Mouse (Mus musculus): ENCODE results near the gene Dock10. TPM values are rescaled to one million over a fixed set of nuclear protein-coding genes. Genes with fewer than 3 reads are reported as not detected.
A peak's percentile ranks its signal among the peaks of the same experiment; 100 is the strongest.

Dock10 gene
- polyA plus RNA-seq, 1 experiment: 23.4 TPM

- 88% methylated on average over 1 of the region's 1 CpGs for WGBS
- H3K4me1 ChIP-seq (ENCODE audit: control insufficient read depth, insufficient read depth, low read length): no peaks in the 10 kb centered on the region; the same call in 1 of the 2 replicates
- no peak overlapping the region for H3K27ac ChIP-seq (ENCODE audit: control insufficient read depth, insufficient read depth, low read depth, low read length, poor library complexity)
- H3K4me3 ChIP-seq (replicated peaks; ENCODE audit: control insufficient read depth, low read depth, low read length): no peak overlapping the region
- TF ChIP-seq POLR2A (IDR thresholded peaks at IDR 0.05; ENCODE audit: borderline replicate concordance, control insufficient read depth, low read depth, low read length) (no peak), CTCF (IDR thresholded peaks at IDR 0.05; ENCODE audit: control insufficient read depth, insufficient read depth, low read length) (no peak)
These were observed 18.9 kb downstream of the Dock10 start for GRCm38 (mm10) chr1:80739472-80739871.

GRCm38 (mm10) chr1:80737812-80738391 is 20.4 kb downstream of the Dock10 start:
- TF ChIP-seq CTCF (IDR thresholded peaks at IDR 0.05; ENCODE audit: control insufficient read depth, insufficient read depth, low read length) (no peak), POLR2A (IDR thresholded peaks at IDR 0.05; ENCODE audit: borderline replicate concordance, control insufficient read depth, low read depth, low read length) (no peak)
- no peak overlapping the region for H3K27ac ChIP-seq (ENCODE audit: control insufficient read depth, insufficient read depth, low read depth, low read length, poor library complexity)
- no peaks in the 10 kb centered on the region for H3K4me1 ChIP-seq (ENCODE audit: control insufficient read depth, insufficient read depth, low read length)
- 55% methylated on average over 5 of the region's 5 CpGs for WGBS
- H3K4me3 ChIP-seq (replicated peaks; ENCODE audit: control insufficient read depth, low read depth, low read length): no peak overlapping the region

GRCm38 (mm10) chr1:80730582-80730981 is 27.7 kb downstream of the Dock10 start:
- Histone ChIP-seq H3K4me3 (replicated peaks; ENCODE audit: control insufficient read depth, low read depth, low read length) (no peak overlapping the region), H3K4me1 (ENCODE audit: control insufficient read depth, insufficient read depth, low read length) (no peaks in the 10 kb centered on the region; the same call in 1 of the 2 replicates), H3K27ac (ENCODE audit: control insufficient read depth, insufficient read depth, low read depth, low read length, poor library complexity) (no peak overlapping the region)
- TF ChIP-seq CTCF (IDR thresholded peaks at IDR 0.05; ENCODE audit: control insufficient read depth, insufficient read depth, low read length) (no peak), POLR2A (IDR thresholded peaks at IDR 0.05; ENCODE audit: borderline replicate concordance, control insufficient read depth, low read depth, low read length) (no peak)
- WGBS: 31% methylated on average over 5 of the region's 5 CpGs

- Histone ChIP-seq H3K4me1 (ENCODE audit: control insufficient read depth, insufficient read depth, low read length) (no peaks in the 10 kb centered on the region; the same call in 1 of the 2 replicates), H3K27ac (ENCODE audit: control insufficient read depth, insufficient read depth, low read depth, low read length, poor library complexity) (no peak overlapping the region), H3K4me3 (replicated peaks; ENCODE audit: control insufficient read depth, low read depth, low read length) (no peak overlapping the region)
- TF ChIP-seq POLR2A (IDR thresholded peaks at IDR 0.05; ENCODE audit: borderline replicate concordance, control insufficient read depth, low read depth, low read length): no peak
- 21% methylated on average over 4 of the region's 4 CpGs for WGBS
These were observed 28.2 kb downstream of the Dock10 start for GRCm38 (mm10) chr1:80730174-80730573.

GRCm38 (mm10) chr1:80728183-80728582 is 30.1 kb downstream of the Dock10 start:
- TF ChIP-seq CTCF (IDR thresholded peaks at IDR 0.05; ENCODE audit: control insufficient read depth, insufficient read depth, low read length) (no peak), POLR2A (IDR thresholded peaks at IDR 0.05; ENCODE audit: borderline replicate concordance, control insufficient read depth, low read depth, low read length) (no peak)
- H3K27ac ChIP-seq (ENCODE audit: control insufficient read depth, insufficient read depth, low read depth, low read length, poor library complexity): no peak overlapping the region
- no peaks in the 10 kb centered on the region; the same call in 1 of the 2 replicates for H3K4me1 ChIP-seq (ENCODE audit: control insufficient read depth, insufficient read depth, low read length)
- no peak overlapping the region for H3K4me3 ChIP-seq (replicated peaks; ENCODE audit: control insufficient read depth, low read depth, low read length)
- WGBS: 31% methylated on average over 1 of the region's 1 CpGs

DNA sequence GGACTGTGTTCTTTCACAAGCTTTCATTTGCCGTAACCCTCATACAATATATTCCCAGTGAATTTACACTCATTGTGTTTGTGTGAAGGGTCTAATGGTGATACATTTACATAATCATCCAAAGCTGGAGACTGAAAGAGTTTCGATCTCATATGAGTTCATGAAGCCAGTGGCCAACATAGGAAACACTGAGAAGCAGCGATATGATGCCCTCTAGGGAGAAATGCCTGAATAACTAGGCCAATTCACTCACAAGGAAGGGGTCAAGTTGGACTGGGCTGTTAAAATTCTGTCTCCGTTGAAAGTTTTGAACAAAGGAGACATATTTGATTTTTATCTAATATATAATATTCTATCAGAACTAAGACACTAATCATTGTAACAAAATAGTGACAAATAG is 30.9 kb downstream of the Dock10 start:
- WGBS: 70% methylated on average over 4 of the region's 4 CpGs
- no peak for TF ChIP-seq POLR2A (IDR thresholded peaks at IDR 0.05; ENCODE audit: borderline replicate concordance, control insufficient read depth, low read depth, low read length)
- no peak for TF ChIP-seq CTCF (IDR thresholded peaks at IDR 0.05; ENCODE audit: control insufficient read depth, insufficient read depth, low read length)
- Histone ChIP-seq H3K4me1 (ENCODE audit: control insufficient read depth, insufficient read depth, low read length) (no peaks in the 10 kb centered on the region; the same call in 1 of the 2 replicates), H3K27ac (ENCODE audit: control insufficient read depth, insufficient read depth, low read depth, low read length, poor library complexity) (no peak overlapping the region), H3K4me3 (replicated peaks; ENCODE audit: control insufficient read depth, low read depth, low read length) (no peak overlapping the region)

GRCm38 (mm10) chr1:80722647-80723046 is 35.7 kb downstream of the Dock10 start:
- Histone ChIP-seq H3K4me1 (ENCODE audit: control insufficient read depth, insufficient read depth, low read length) (no peaks in the 10 kb centered on the region; the same call in 1 of the 2 replicates), H3K27ac (ENCODE audit: control insufficient read depth, insufficient read depth, low read depth, low read length, poor library complexity) (no peak overlapping the region), H3K4me3 (replicated peaks; ENCODE audit: control insufficient read depth, low read depth, low read length) (no peak overlapping the region)
- 13% methylated on average over 4 of the region's 4 CpGs for WGBS
- peak; percentile 86 for TF ChIP-seq CTCF (IDR thresholded peaks at IDR 0.05; ENCODE audit: control insufficient read depth, insufficient read depth, low read length)
- TF ChIP-seq POLR2A (IDR thresholded peaks at IDR 0.05; ENCODE audit: borderline replicate concordance, control insufficient read depth, low read depth, low read length): no peak

GRCm38 (mm10) chr1:80722001-80722400 is 36.3 kb downstream of the Dock10 start:
- H3K4me1 ChIP-seq (ENCODE audit: control insufficient read depth, insufficient read depth, low read length): no peaks in the 10 kb centered on the region; the same call in 1 of the 2 replicates
- WGBS: 59% methylated on average over 1 of the region's 1 CpGs
- H3K4me3 ChIP-seq (replicated peaks; ENCODE audit: control insufficient read depth, low read depth, low read length): no peak overlapping the region
- H3K27ac ChIP-seq (ENCODE audit: control insufficient read depth, insufficient read depth, low read depth, low read length, poor library complexity): no peak overlapping the region
- no peak for TF ChIP-seq POLR2A (IDR thresholded peaks at IDR 0.05; ENCODE audit: borderline replicate concordance, control insufficient read depth, low read depth, low read length)

- Histone ChIP-seq H3K4me3 (replicated peaks; ENCODE audit: control insufficient read depth, low read depth, low read length) (no peak overlapping the region), H3K4me1 (ENCODE audit: control insufficient read depth, insufficient read depth, low read length) (no peaks in the 10 kb centered on the region; the same call in 1 of the 2 replicates), H3K27ac (ENCODE audit: control insufficient read depth, insufficient read depth, low read depth, low read length, poor library complexity) (no peak overlapping the region)
- 89% methylated on average over 2 of the region's 2 CpGs for WGBS
- TF ChIP-seq CTCF (IDR thresholded peaks at IDR 0.05; ENCODE audit: control insufficient read depth, insufficient read depth, low read length) (no peak), POLR2A (IDR thresholded peaks at IDR 0.05; ENCODE audit: borderline replicate concordance, control insufficient read depth, low read depth, low read length) (no peak)
These were observed 37.1 kb downstream of the Dock10 start for GRCm38 (mm10) chr1:80721181-80721580.
